In the genomic region with DNA sequence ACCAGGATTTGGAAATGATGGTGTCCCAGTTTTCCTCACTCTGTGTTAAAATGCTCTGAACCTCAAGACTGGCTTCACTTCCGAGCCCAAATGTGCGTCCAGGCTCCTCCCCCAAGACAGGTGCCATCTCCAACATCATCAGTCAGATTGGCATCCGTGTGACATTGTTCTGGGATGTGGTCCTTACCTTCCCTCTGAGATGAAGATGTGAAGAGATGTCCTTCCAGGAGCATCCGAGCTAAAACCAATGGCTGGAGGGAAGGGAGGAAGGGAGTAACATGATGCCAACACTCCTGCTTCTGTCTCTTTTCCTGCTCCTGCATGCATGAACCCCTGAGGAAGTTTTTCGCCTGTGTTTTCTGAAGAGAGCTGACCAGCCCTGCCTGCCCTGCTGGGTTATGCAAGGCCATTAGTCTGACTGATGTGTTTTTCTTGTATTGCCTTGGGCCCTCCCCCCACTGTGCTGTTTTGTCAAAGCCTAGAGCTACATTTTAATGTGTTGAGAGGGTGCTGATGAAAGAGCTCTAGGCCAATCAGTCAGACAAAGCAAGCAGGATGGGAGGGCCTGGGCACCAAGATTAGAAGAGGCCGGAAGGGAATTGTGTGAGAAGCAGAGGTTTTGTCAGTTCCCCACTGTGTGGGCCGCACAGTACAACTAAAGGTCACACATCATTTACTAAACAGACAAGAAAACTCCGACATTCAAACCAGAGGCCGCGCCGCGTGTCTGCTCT, we compare ENCODE assay signal across 8 mouse cellular contexts.
A peak's percentile ranks its signal among the peaks of the same experiment; 100 is the strongest.
DNase-seq lines count a peak whose midpoint lies in the region; ATAC-seq and TF ChIP-seq lines count a peak whose summit lies in the region.

No protein-coding gene starts in this region.

- no peaks in the 10 kb centered on the region for H3K9me3 ChIP-seq in lung, embryonic 14.5 days (ENCODE audit: low read depth, low read length)
- H3K9me3 ChIP-seq in liver, embryonic 12.5 days (replicated peaks), result no peaks in the 10 kb centered on the region
- H3K9me3 ChIP-seq in neural tube, embryonic 15.5 days (replicated peaks), result no peaks in the 10 kb centered on the region

- TF ChIP-seq POLR2A in lung, adult 2 months (IDR thresholded peaks at IDR 0.05; ENCODE audit: borderline replicate concordance, extremely low read depth, low read depth, low read length), result no peak

- H3K4me3 ChIP-seq in lung, embryonic 14.5 days (ENCODE audit: low read depth, low read length), result no peak overlapping the region
- H3K4me3 ChIP-seq in lung, adult 2 months (replicated peaks; ENCODE audit: extremely low read depth, low read depth, low read length), result no peak overlapping the region
- no peak overlapping the region for H3K4me3 ChIP-seq in liver, embryonic 12.5 days
- no peak overlapping the region for H3K4me3 ChIP-seq in neural tube, embryonic 15.5 days (replicated peaks)

- H3K9ac ChIP-seq in lung, embryonic 14.5 days, result no peak overlapping the region
- H3K9ac ChIP-seq in liver, embryonic 12.5 days, result no peak overlapping the region
- H3K9ac ChIP-seq in neural tube, embryonic 15.5 days (replicated peaks), result no peak overlapping the region

- peak; percentile 83 for DNase-seq in lung, embryonic 14.5 days
- no peak for DNase-seq in lung, adult 2 months
- peak; percentile 17 to 41 for DNase-seq in heart, postnatal 10 days
- no peak for DNase-seq in urinary bladder, postnatal 14 days (ENCODE audit: low spot score)
- no peak for DNase-seq in cerebellum, adult 9-11 months
- DNase-seq in layer of hippocampus, adult 9-10 months (ENCODE audit: low spot score), result no peak

- peak; percentile 87 for ATAC-seq in lung, embryonic 14.5 days (ENCODE audit: insufficient read depth)
- peak; percentile 47 for ATAC-seq in liver, embryonic 12.5 days
- peak; percentile 76 for ATAC-seq in neural tube, embryonic 15.5 days (ENCODE audit: low FRiP score)

- H3K4me2 ChIP-seq in lung, embryonic 14.5 days, result no peak overlapping the region
- no peak overlapping the region for H3K4me2 ChIP-seq in liver, embryonic 12.5 days
- H3K4me2 ChIP-seq in neural tube, embryonic 15.5 days, result no peak overlapping the region

- H3K36me3 ChIP-seq in lung, embryonic 14.5 days (ENCODE audit: insufficient read depth), result no peaks in the 10 kb centered on the region
- no peaks in the 10 kb centered on the region for H3K36me3 ChIP-seq in liver, embryonic 12.5 days
- H3K36me3 ChIP-seq in neural tube, embryonic 15.5 days, result no peaks in the 10 kb centered on the region

- no peaks in the 10 kb centered on the region for H3K4me1 ChIP-seq in lung, embryonic 14.5 days (ENCODE audit: insufficient read depth)
- no peaks in the 10 kb centered on the region for H3K4me1 ChIP-seq in lung, adult 2 months (ENCODE audit: control insufficient read depth, insufficient read depth, low read length)
- H3K4me1 ChIP-seq in liver, embryonic 12.5 days, result no peaks in the 10 kb centered on the region
- H3K4me1 ChIP-seq in neural tube, embryonic 15.5 days, result peaks cover 28% of the 10 kb centered on the region

- TF ChIP-seq CTCF in lung, embryonic 14.5 days (IDR thresholded peaks at IDR 0.05; ENCODE audit: low read depth), result no peak
- TF ChIP-seq CTCF in lung, adult 2 months (IDR thresholded peaks at IDR 0.05; ENCODE audit: insufficient read depth, low read length), result no peak

- intact Hi-C loops in heart, postnatal 10 days (cut with DNase I), result no loop called here

- 26% methylated on average over 12 of the region's 12 CpGs for WGBS in lung, embryonic 14.5 days
- 35% methylated on average over 12 of the region's 12 CpGs for WGBS in lung, adult 2 months
- WGBS in liver, embryonic 12.5 days (ENCODE audit: insufficient replicate concordance), result 67% methylated on average over 12 of the region's 12 CpGs
- 25% methylated on average over 12 of the region's 12 CpGs for WGBS in neural tube, embryonic 15.5 days

- H3K27me3 ChIP-seq in lung, embryonic 14.5 days (ENCODE audit: insufficient read depth, low read length), result no peaks in the 10 kb centered on the region
- H3K27me3 ChIP-seq in liver, embryonic 12.5 days (replicated peaks), result no peaks in the 10 kb centered on the region
- no peaks in the 10 kb centered on the region for H3K27me3 ChIP-seq in neural tube, embryonic 15.5 days (replicated peaks)

- peak overlapping the region; percentile 56; the same call in 1 of the 2 replicates for H3K27ac ChIP-seq in lung, embryonic 14.5 days (ENCODE audit: low read depth)
- no peak overlapping the region for H3K27ac ChIP-seq in liver, embryonic 12.5 days
- peak overlapping the region; percentile 64 for H3K27ac ChIP-seq in neural tube, embryonic 15.5 days (replicated peaks)

Comparison
In these comparisons a context has a peak if more than half of its experiments do, and no peak if none do; other contexts are left out.
1. DNase-seq: peak in lung, embryonic 14.5 days (single experiment) and heart, postnatal 10 days (2 of 2); none in lung, adult 2 months (single experiment), urinary bladder, postnatal 14 days (single experiment), cerebellum, adult 9-11 months (single experiment) and layer of hippocampus, adult 9-10 months (single experiment).
2. Peak in every context shown above with its lines, with median percentiles within 50 percentile points of each other: ATAC-seq.